Mouse (Mus musculus): ENCODE data around the gene Shc1. TPM values are rescaled to one million over a fixed set of nuclear protein-coding genes. Genes with fewer than 3 reads are reported as not detected.

The Shc1 gene
- 36.0 and 37.2 TPM in 2 replicates for polyA plus RNA-seq (2012; ENCODE audit: insufficient read depth, insufficient read length, missing spikeins)

- Histone ChIP-seq H3K27ac (replicated peaks; ENCODE audit: low read depth, low read length) (peak within 1 kb of the TSS; percentile 98), H3K4me1 (ENCODE audit: control insufficient read depth, insufficient read depth, insufficient read length, low read length) (peaks cover 7% of the 10 kb centered on the region), H3K4me3 (ENCODE audit: insufficient read depth, low read depth, low read length) (peak within 1 kb of the TSS; percentile 79)
These were observed at the start of gene Shc1, which contains the start of gene Cks1b for GRCm38 (mm10) chr3:89418170-89418860. Gene Shc1 (plus strand): TSS chr3:89418443. Gene Cks1b (minus strand): TSS chr3:89418383.

- no peaks in the 10 kb centered on the region for H3K4me1 ChIP-seq (ENCODE audit: control insufficient read depth, insufficient read depth, insufficient read length, low read length)
- H3K27ac ChIP-seq (replicated peaks; ENCODE audit: low read depth, low read length), result no peak overlapping the region
- H3K4me3 ChIP-seq (ENCODE audit: insufficient read depth, low read depth, low read length), result no peak overlapping the region
These were observed 44.5 kb upstream of the Shc1 start for GRCm38 (mm10) chr3:89373581-89374231.

- peaks cover 6% of the 10 kb centered on the region for H3K4me1 ChIP-seq (ENCODE audit: control insufficient read depth, insufficient read depth, insufficient read length, low read length)
- H3K4me3 ChIP-seq (ENCODE audit: insufficient read depth, low read depth, low read length), result peak overlapping the region; percentile 62; the same call in 1 of the 2 replicates
- H3K27ac ChIP-seq (replicated peaks; ENCODE audit: low read depth, low read length), result peak overlapping the region; percentile 80
These were observed 40.4 kb upstream of the Shc1 start for GRCm38 (mm10) chr3:89377831-89378230.

GRCm38 (mm10) chr3:89378394-89379067 is 39.7 kb upstream of the Shc1 start:
- H3K4me3 ChIP-seq (ENCODE audit: insufficient read depth, low read depth, low read length), result peak overlapping the region; percentile 62
- peak overlapping the region; percentile 80 for H3K27ac ChIP-seq (replicated peaks; ENCODE audit: low read depth, low read length)

GRCm38 (mm10) chr3:89379388-89380131 is 38.7 kb upstream of the Shc1 start:
- H3K4me1 ChIP-seq (ENCODE audit: control insufficient read depth, insufficient read depth, insufficient read length, low read length), result peaks cover 16% of the 10 kb centered on the region
- peak overlapping the region; percentile 62; the same call in 1 of the 2 replicates for H3K4me3 ChIP-seq (ENCODE audit: insufficient read depth, low read depth, low read length)
- H3K27ac ChIP-seq (replicated peaks; ENCODE audit: low read depth, low read length), result peak overlapping the region; percentile 80

More at GRCm38 (mm10) chr3:89378394-89379067, 39.7 kb upstream of the Shc1 start:
- H3K4me1 ChIP-seq (ENCODE audit: control insufficient read depth, insufficient read depth, insufficient read length, low read length), result peaks cover 9% of the 10 kb centered on the region

GRCm38 (mm10) chr3:89380291-89380690 is 38.0 kb upstream of the Shc1 start:
- peak overlapping the region; percentile 48; the same call in 1 of the 2 replicates for H3K27ac ChIP-seq (replicated peaks; ENCODE audit: low read depth, low read length)
- H3K4me3 ChIP-seq (ENCODE audit: insufficient read depth, low read depth, low read length), result no peak overlapping the region

GRCm38 (mm10) chr3:89380711-89381110 is 37.5 kb upstream of the Shc1 start:
- H3K4me3 ChIP-seq (ENCODE audit: insufficient read depth, low read depth, low read length), result no peak overlapping the region
- H3K4me1 ChIP-seq (ENCODE audit: control insufficient read depth, insufficient read depth, insufficient read length, low read length), result peaks cover 17% of the 10 kb centered on the region
- H3K27ac ChIP-seq (replicated peaks; ENCODE audit: low read depth, low read length), result no peak overlapping the region

More at GRCm38 (mm10) chr3:89380291-89380690, 38.0 kb upstream of the Shc1 start:
- peaks cover 17% of the 10 kb centered on the region for H3K4me1 ChIP-seq (ENCODE audit: control insufficient read depth, insufficient read depth, insufficient read length, low read length)

GRCm38 (mm10) chr3:89381233-89381632 is 37.0 kb upstream of the Shc1 start:
- peaks cover 17% of the 10 kb centered on the region for H3K4me1 ChIP-seq (ENCODE audit: control insufficient read depth, insufficient read depth, insufficient read length, low read length)
- no peak overlapping the region for H3K4me3 ChIP-seq (ENCODE audit: insufficient read depth, low read depth, low read length)
- H3K27ac ChIP-seq (replicated peaks; ENCODE audit: low read depth, low read length), result no peak overlapping the region

- Histone ChIP-seq H3K27ac (replicated peaks; ENCODE audit: low read depth, low read length) (peak overlapping the region; percentile 72), H3K4me3 (ENCODE audit: insufficient read depth, low read depth, low read length) (no peak overlapping the region), H3K4me1 (ENCODE audit: control insufficient read depth, insufficient read depth, insufficient read length, low read length) (peaks cover 17% of the 10 kb centered on the region)
These were observed 36.0 kb upstream of the Shc1 start for GRCm38 (mm10) chr3:89382033-89382882.

GRCm38 (mm10) chr3:89382950-89383349 is 35.3 kb upstream of the Shc1 start:
- H3K4me3 ChIP-seq (ENCODE audit: insufficient read depth, low read depth, low read length), result no peak overlapping the region
- peaks cover 17% of the 10 kb centered on the region for H3K4me1 ChIP-seq (ENCODE audit: control insufficient read depth, insufficient read depth, insufficient read length, low read length)
- H3K27ac ChIP-seq (replicated peaks; ENCODE audit: low read depth, low read length), result peak overlapping the region; percentile 72

GRCm38 (mm10) chr3:89383651-89384255 is 34.5 kb upstream of the Shc1 start:
- peak overlapping the region; percentile 72 for H3K27ac ChIP-seq (replicated peaks; ENCODE audit: low read depth, low read length)
- peaks cover 20% of the 10 kb centered on the region for H3K4me1 ChIP-seq (ENCODE audit: control insufficient read depth, insufficient read depth, insufficient read length, low read length)
- no peak overlapping the region for H3K4me3 ChIP-seq (ENCODE audit: insufficient read depth, low read depth, low read length)

GRCm38 (mm10) chr3:89384331-89385076 is 33.7 kb upstream of the Shc1 start:
- Histone ChIP-seq H3K4me3 (ENCODE audit: insufficient read depth, low read depth, low read length) (no peak overlapping the region), H3K4me1 (ENCODE audit: control insufficient read depth, insufficient read depth, insufficient read length, low read length) (peaks cover 24% of the 10 kb centered on the region), H3K27ac (replicated peaks; ENCODE audit: low read depth, low read length) (0 out of 2 replicates have a peak overlapping the region, but pooled peaks have one; percentile 8)

GRCm38 (mm10) chr3:89385451-89385850 is 32.8 kb upstream of the Shc1 start:
- no peak overlapping the region for H3K4me3 ChIP-seq (ENCODE audit: insufficient read depth, low read depth, low read length)
- peaks cover 25% of the 10 kb centered on the region for H3K4me1 ChIP-seq (ENCODE audit: control insufficient read depth, insufficient read depth, insufficient read length, low read length)

More at GRCm38 (mm10) chr3:89385451-89385850, 32.8 kb upstream of the Shc1 start:
- H3K27ac ChIP-seq (replicated peaks; ENCODE audit: low read depth, low read length), result peak overlapping the region; percentile 91; the same call in 1 of the 2 replicates

Measured in brown adipose tissue, adult 24 weeks (tissue).